Mouse (Mus musculus): ENCODE results near the gene Unc45a. TPM values are rescaled to one million over a fixed set of nuclear protein-coding genes. Genes with fewer than 3 reads are reported as not detected.
A peak's percentile ranks its signal among the peaks of the same experiment; 100 is the strongest.

Unc45a gene
- polyA plus RNA-seq, 2 experiments = 36.9 to 62.6 TPM

GRCm38 (mm10) chr7:80371041-80371751 is 30.4 kb upstream of the Unc45a start, which contains the start of gene Man2a2:
Gene Man2a2, minus strand, starts transcription at chr7:80371375.
- TF ChIP-seq POLR2A (IDR thresholded peaks at IDR 0.05; ENCODE audit: borderline replicate concordance, extremely low read depth, insufficient read depth, insufficient read length) = no peak
- Histone ChIP-seq H3K27me3 (ENCODE audit: control insufficient read depth, insufficient read depth, low read length) (no peaks in the 10 kb centered on the region), H3K4me3 (replicated peaks; ENCODE audit: low read length) (peak within 1 kb of the TSS; percentile 91), H3K27ac (replicated peaks; ENCODE audit: low read depth, low read length) (peak within 1 kb of the TSS; percentile 82), H3K9me3 (ENCODE audit: control insufficient read depth, low read length) (no peaks in the 10 kb centered on the region), H3K36me3 (ENCODE audit: control insufficient read depth, insufficient read depth, low read length) (peaks cover 25% of the 10 kb centered on the region), H3K4me1 (ENCODE audit: control insufficient read depth, insufficient read depth, low read length) (peaks cover 12% of the 10 kb centered on the region), H3K4me2 (replicated peaks; ENCODE audit: low read depth, low read length, severe bottlenecking) (peak within 1 kb of the TSS; percentile 68), H3K9ac (ENCODE audit: low read depth, low read length, severe bottlenecking) (peak within 1 kb of the TSS; percentile 88)
- WGBS = 1% methylated on average over 52 of the region's 86 CpGs
- ATAC-seq (ENCODE audit: low FRiP score, low read depth) (peak; percentile 78), DNase-seq (ENCODE audit: low spot score) (peak; percentile 64)

DNA sequence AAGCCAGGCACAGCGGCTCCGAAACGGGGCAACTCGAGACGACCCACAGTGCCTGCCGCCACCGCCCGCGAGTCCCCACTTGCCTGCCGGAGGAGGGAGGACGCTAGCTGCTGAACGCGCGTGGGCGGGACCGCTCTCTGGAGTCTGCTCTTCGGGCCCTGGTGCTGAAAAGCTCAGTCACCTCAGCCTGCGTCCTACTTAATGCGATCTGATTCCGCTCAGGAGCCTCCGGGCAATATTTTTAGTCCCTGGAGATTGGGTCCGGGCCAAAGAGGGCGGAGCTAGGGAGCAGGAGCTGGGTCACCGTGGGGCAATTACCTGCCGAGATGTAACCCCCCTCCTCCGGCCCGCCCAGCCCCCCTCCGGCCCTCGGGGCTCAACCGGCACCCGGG is 29.8 kb upstream of the Unc45a start:
- peak; percentile 76 for DNase-seq (ENCODE audit: low spot score)
- ATAC-seq (ENCODE audit: low FRiP score, low read depth) = peak; percentile 60; the same call in 1 of the 2 replicates
- no peak for TF ChIP-seq POLR2A (IDR thresholded peaks at IDR 0.05; ENCODE audit: borderline replicate concordance, extremely low read depth, insufficient read depth, insufficient read length)
- peak overlapping the region; percentile 68 for H3K4me2 ChIP-seq (replicated peaks; ENCODE audit: low read depth, low read length, severe bottlenecking)
- H3K27ac ChIP-seq (replicated peaks; ENCODE audit: low read depth, low read length) = peak overlapping the region; percentile 82
- H3K4me1 ChIP-seq (ENCODE audit: control insufficient read depth, insufficient read depth, low read length) = peaks cover 12% of the 10 kb centered on the region
- no peaks in the 10 kb centered on the region for H3K27me3 ChIP-seq (ENCODE audit: control insufficient read depth, insufficient read depth, low read length)
- H3K9me3 ChIP-seq (ENCODE audit: control insufficient read depth, low read length) = no peaks in the 10 kb centered on the region
- 3% methylated on average over 29 of the region's 31 CpGs for WGBS
- H3K4me3 ChIP-seq (replicated peaks; ENCODE audit: low read length) = peak overlapping the region; percentile 91
- H3K36me3 ChIP-seq (ENCODE audit: control insufficient read depth, insufficient read depth, low read length) = peaks cover 30% of the 10 kb centered on the region
- H3K9ac ChIP-seq (ENCODE audit: low read depth, low read length, severe bottlenecking) = peak overlapping the region; percentile 88

DNA sequence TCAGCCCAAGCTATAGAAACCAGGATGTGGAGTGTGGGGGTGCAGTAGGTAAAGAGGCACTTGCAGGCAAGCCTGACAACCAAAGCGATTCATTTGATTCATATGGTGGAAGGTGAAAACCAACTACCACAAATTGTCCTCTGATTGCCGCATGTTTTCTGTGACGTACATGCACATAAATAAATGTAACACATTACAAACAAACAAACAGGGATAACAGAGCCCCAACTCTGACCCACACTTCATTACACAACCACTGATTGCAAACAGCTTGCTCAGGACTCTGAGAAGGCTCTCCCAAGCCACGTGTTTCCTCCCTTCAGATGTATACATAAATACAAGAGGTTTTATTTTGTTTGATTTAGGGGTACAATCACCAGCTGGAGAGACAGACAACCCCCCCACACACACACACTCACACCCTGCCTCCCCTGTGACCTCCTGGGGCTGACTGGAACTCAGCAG is 29.2 kb upstream of the Unc45a start:
- DNase-seq (ENCODE audit: low spot score) (no peak), ATAC-seq (ENCODE audit: low FRiP score, low read depth) (no peak)
- peaks cover 12% of the 10 kb centered on the region for H3K4me1 ChIP-seq (ENCODE audit: control insufficient read depth, insufficient read depth, low read length)

DNA sequence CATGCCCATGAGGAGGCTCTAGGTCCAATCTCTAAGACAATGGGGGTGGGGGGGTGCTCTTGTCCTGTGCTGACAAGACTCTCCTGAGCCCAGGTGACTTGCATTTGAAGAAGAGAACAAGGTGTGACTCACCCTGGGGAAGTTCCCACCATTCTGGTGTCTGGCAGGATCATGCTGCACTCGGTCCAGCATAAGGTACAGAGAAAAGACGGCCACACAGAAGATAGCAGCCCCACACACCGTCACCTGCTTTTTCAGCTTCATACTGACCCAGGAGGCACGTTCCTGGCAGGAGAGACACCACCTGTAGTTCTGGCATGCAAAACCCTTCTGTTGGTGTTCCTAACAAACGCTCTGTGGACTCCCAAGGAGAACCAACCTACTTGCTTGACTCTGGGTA is 28.7 kb upstream of the Unc45a start:
- Histone ChIP-seq H3K36me3 (ENCODE audit: control insufficient read depth, insufficient read depth, low read length) (peaks cover 35% of the 10 kb centered on the region), H3K27ac (replicated peaks; ENCODE audit: low read depth, low read length) (no peak overlapping the region), H3K4me3 (replicated peaks; ENCODE audit: low read length) (peak overlapping the region; percentile 91; the same call in 1 of the 2 replicates), H3K4me1 (ENCODE audit: control insufficient read depth, insufficient read depth, low read length) (peaks cover 12% of the 10 kb centered on the region), H3K4me2 (replicated peaks; ENCODE audit: low read depth, low read length, severe bottlenecking) (peak overlapping the region; percentile 68), H3K9ac (ENCODE audit: low read depth, low read length, severe bottlenecking) (no peak overlapping the region), H3K9me3 (ENCODE audit: control insufficient read depth, low read length) (no peaks in the 10 kb centered on the region), H3K27me3 (ENCODE audit: control insufficient read depth, insufficient read depth, low read length) (no peaks in the 10 kb centered on the region)
- WGBS = 52% methylated on average over 5 of the region's 5 CpGs
- ATAC-seq (ENCODE audit: low FRiP score, low read depth) = no peak
- no peak for TF ChIP-seq POLR2A (IDR thresholded peaks at IDR 0.05; ENCODE audit: borderline replicate concordance, extremely low read depth, insufficient read depth, insufficient read length)
- DNase-seq (ENCODE audit: low spot score) = no peak

More for the DNA sequence above, 29.2 kb upstream of the Unc45a start:
- H3K4me3 ChIP-seq (replicated peaks; ENCODE audit: low read length) = peak overlapping the region; percentile 91
- peak overlapping the region; percentile 68 for H3K4me2 ChIP-seq (replicated peaks; ENCODE audit: low read depth, low read length, severe bottlenecking)
- 20% methylated on average over 4 of the region's 4 CpGs for WGBS
- peak overlapping the region; percentile 88 for H3K9ac ChIP-seq (ENCODE audit: low read depth, low read length, severe bottlenecking)
- H3K9me3 ChIP-seq (ENCODE audit: control insufficient read depth, low read length) = no peaks in the 10 kb centered on the region
- no peak for TF ChIP-seq POLR2A (IDR thresholded peaks at IDR 0.05; ENCODE audit: borderline replicate concordance, extremely low read depth, insufficient read depth, insufficient read length)
- peak overlapping the region; percentile 82; the same call in 1 of the 2 replicates for H3K27ac ChIP-seq (replicated peaks; ENCODE audit: low read depth, low read length)
- no peaks in the 10 kb centered on the region for H3K27me3 ChIP-seq (ENCODE audit: control insufficient read depth, insufficient read depth, low read length)
- peaks cover 31% of the 10 kb centered on the region for H3K36me3 ChIP-seq (ENCODE audit: control insufficient read depth, insufficient read depth, low read length)

DNA sequence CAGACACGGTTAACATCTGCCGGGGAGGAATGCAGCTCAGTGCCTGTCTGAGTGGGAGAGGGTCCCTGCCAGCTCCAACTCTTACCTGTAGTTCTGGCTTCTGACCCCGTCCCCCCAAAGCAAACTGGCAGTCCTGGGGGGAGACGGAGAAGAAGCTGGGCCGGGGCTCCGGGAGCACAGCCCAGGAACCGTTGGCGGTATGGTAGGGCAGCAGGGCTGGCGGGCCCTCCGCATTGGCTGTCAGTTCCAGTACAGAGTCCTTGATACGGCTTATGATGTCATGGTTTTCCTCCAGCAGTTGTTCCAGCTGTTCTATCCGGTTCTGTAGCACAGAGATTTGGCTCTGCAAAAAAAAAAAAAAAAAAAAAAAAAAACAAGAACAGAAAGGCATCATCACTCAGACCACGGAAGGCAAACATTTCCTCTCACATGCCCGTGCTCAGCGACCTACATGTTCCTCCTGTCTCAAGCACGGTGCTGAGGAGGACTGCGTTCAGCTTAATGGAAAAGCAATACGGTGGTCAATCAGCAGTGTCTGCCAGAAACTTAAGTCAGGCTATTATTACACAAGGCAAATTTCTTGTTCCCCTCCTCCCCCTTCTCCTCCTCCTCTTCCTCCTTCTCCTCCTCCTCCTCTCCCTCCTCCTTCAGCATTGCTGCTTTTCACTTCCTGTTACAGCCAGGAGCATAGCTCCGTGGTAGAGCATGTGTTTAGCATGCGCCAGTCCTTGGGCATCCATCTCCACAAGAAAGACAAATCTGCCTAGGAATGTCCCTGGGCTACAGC is 28.0 kb upstream of the Unc45a start:
- no peak for DNase-seq (ENCODE audit: low spot score)
- H3K4me1 ChIP-seq (ENCODE audit: control insufficient read depth, insufficient read depth, low read length) = peaks cover 12% of the 10 kb centered on the region
- H3K27ac ChIP-seq (replicated peaks; ENCODE audit: low read depth, low read length) = no peak overlapping the region
- peaks cover 41% of the 10 kb centered on the region for H3K36me3 ChIP-seq (ENCODE audit: control insufficient read depth, insufficient read depth, low read length)
- no peaks in the 10 kb centered on the region for H3K27me3 ChIP-seq (ENCODE audit: control insufficient read depth, insufficient read depth, low read length)
- H3K4me2 ChIP-seq (replicated peaks; ENCODE audit: low read depth, low read length, severe bottlenecking) = peak overlapping the region; percentile 68; the same call in 1 of the 2 replicates
- 0 out of 2 replicates have a peak overlapping the region, but pooled peaks have one; percentile 2 for H3K4me3 ChIP-seq (replicated peaks; ENCODE audit: low read length)
- no peak overlapping the region for H3K9ac ChIP-seq (ENCODE audit: low read depth, low read length, severe bottlenecking)
- H3K9me3 ChIP-seq (ENCODE audit: control insufficient read depth, low read length) = no peaks in the 10 kb centered on the region
- no peak for ATAC-seq (ENCODE audit: low FRiP score, low read depth)
- TF ChIP-seq POLR2A (IDR thresholded peaks at IDR 0.05; ENCODE audit: borderline replicate concordance, extremely low read depth, insufficient read depth, insufficient read length) = no peak
- 71% methylated on average over 20 of the region's 20 CpGs for WGBS
